Comparison of ENCODE assay signal across 15 mouse cellular contexts in genomic region chr11:11573691-11574090, GRCm38 (mm10). TPM values are rescaled to one million over a fixed set of nuclear protein-coding genes. Genes with fewer than 3 reads are reported as not detected.
DNase-seq lines count a peak whose midpoint lies in the region; ATAC-seq lines count a peak whose summit lies in the region.
"Had no signal": no experiment of that assay in that cellular context is flagged by ENCODE, and none has a peak within 500 bp of the region (broad histone marks: within the 10 kb centered on the region; RNA-seq: fewer than 3 reads in every experiment).

No protein-coding gene starts in this region.

- H3K4me2 ChIP-seq in liver, embryonic 11.5 days: no peak overlapping the region
- H3K4me2 ChIP-seq: limb, embryonic 12.5 days had no signal

- H3K4me3 ChIP-seq in liver, embryonic 11.5 days (ENCODE audit: low read depth, low read length): no peak overlapping the region
- H3K4me3 ChIP-seq in forebrain, embryonic 10.5 days: no peak overlapping the region
- H3K4me3 ChIP-seq: limb, embryonic 12.5 days; midbrain, embryonic 10.5 days had no signal

- no peak overlapping the region for H3K9ac ChIP-seq in liver, embryonic 11.5 days (ENCODE audit: low read depth, low read length)
- H3K9ac ChIP-seq: limb, embryonic 12.5 days had no signal

- peaks cover 19% of the 10 kb centered on the region for H3K4me1 ChIP-seq in liver, embryonic 11.5 days (replicated peaks; ENCODE audit: control insufficient read depth, insufficient read depth, low read length)
- no peaks in the 10 kb centered on the region for H3K4me1 ChIP-seq in forebrain, embryonic 10.5 days
- H3K4me1 ChIP-seq: limb, embryonic 12.5 days; midbrain, embryonic 10.5 days had no signal

- H3K27ac ChIP-seq in liver, embryonic 11.5 days (ENCODE audit: low read depth, low read length): no peak overlapping the region
- H3K27ac ChIP-seq in forebrain, embryonic 10.5 days: no peak overlapping the region
- H3K27ac ChIP-seq: limb, embryonic 12.5 days; midbrain, embryonic 10.5 days had no signal

- 44% methylated on average over 6 of the region's 6 CpGs for WGBS in liver, embryonic 11.5 days
- WGBS in forebrain, embryonic 10.5 days: 63% methylated on average over 6 of the region's 6 CpGs

- H3K9me3 ChIP-seq in liver, embryonic 11.5 days (ENCODE audit: control insufficient read depth, low read length): no peaks in the 10 kb centered on the region
- no peaks in the 10 kb centered on the region for H3K9me3 ChIP-seq in forebrain, embryonic 10.5 days
- H3K9me3 ChIP-seq: limb, embryonic 12.5 days; midbrain, embryonic 10.5 days had no signal

- H3K27me3 ChIP-seq in liver, embryonic 11.5 days (replicated peaks; ENCODE audit: control insufficient read depth, insufficient read depth, low read length): no peaks in the 10 kb centered on the region
- H3K27me3 ChIP-seq in forebrain, embryonic 10.5 days (ENCODE audit: poor library complexity, severe bottlenecking): no peaks in the 10 kb centered on the region
- H3K27me3 ChIP-seq: limb, embryonic 12.5 days had no signal

- no peak for ATAC-seq in liver, embryonic 11.5 days (replicated peaks; ENCODE audit: low FRiP score)
- peak; percentile 95 for ATAC-seq in megakaryocyte, adult 5-6 weeks (ENCODE audit: poor library complexity, severe bottlenecking)

- DNase-seq in liver: peak; percentile 35
- no peak for DNase-seq in liver, embryonic 11.5 days (ENCODE audit: low spot score)
- peak; percentile 43 for DNase-seq in c-Kit-positive CD71-negative TER-119-negative erythroid progenitor cells, embryonic 14.5 days (ENCODE audit: low read depth)
- peak; percentile 53 to 70 for DNase-seq in thymus, postnatal 36 days
- no peak for DNase-seq in forebrain, embryonic 10.5 days (ENCODE audit: extremely low spot score, low spot score)
- no peak for DNase-seq in kidney, adult 18-20 months
- no peak for DNase-seq in right cerebral cortex, postnatal 14 days
- DNase-seq: heart, postnatal 14 days; kidney, adult 8-10 months had no signal

- no peaks in the 10 kb centered on the region for H3K36me3 ChIP-seq in liver, embryonic 11.5 days (ENCODE audit: control insufficient read depth, insufficient read depth, low read length)
- no peaks in the 10 kb centered on the region for H3K36me3 ChIP-seq in forebrain, embryonic 10.5 days (replicated peaks)
- H3K36me3 ChIP-seq: limb, embryonic 12.5 days; midbrain, embryonic 10.5 days had no signal

RNA-seq across cellular contexts. Expression of gene 4930512M02Rik, which starts 53.9 kb away (rescaled TPM):
- polyA plus RNA-seq in liver, embryonic 11.5 days (2014; fragmentation: Nextera tagmentation; extraction: Ambion mirVana): not detected in 2 replicates
- total RNA-seq in megakaryocyte, adult 5-6 weeks (2015): not detected in 2 replicates
- total RNA-seq in megakaryocyte, adult 5-6 weeks (2017): not detected in 2 replicates
- not detected in 2 replicates for polyA plus RNA-seq in forebrain, embryonic 10.5 days (2016; fragmentation: Nextera tagmentation; extraction: Ambion mirVana)
- total RNA-seq: heart, postnatal 14 days; layer of hippocampus, postnatal 14 days had no signal
- polyA plus RNA-seq: embryonic facial prominence, embryonic 14.5 days; limb, embryonic 12.5 days; midbrain, embryonic 10.5 days; small intestine, adult 2 months had no signal

Comparison
In these comparisons a context has a peak if more than half of its experiments do, and no peak if none do; other contexts are left out.
1. DNase-seq: peak in liver (single experiment), c-Kit-positive CD71-negative TER-119-negative erythroid progenitor cells, embryonic 14.5 days (single experiment) and thymus, postnatal 36 days (2 of 2); none in liver, embryonic 11.5 days (single experiment), forebrain, embryonic 10.5 days (single experiment), kidney, adult 18-20 months (single experiment) and right cerebral cortex, postnatal 14 days (single experiment).